Mouse (Mus musculus): ENCODE results near the gene Mccc1.

Gene Mccc1

GRCm38 (mm10) chr3:35963921-35964320, 36.6 kb downstream of the Mccc1 start:
- DNase-seq, result no peak

- DNase-seq, result no peak
Measured at GRCm38 (mm10) chr3:35963401-35963800, 37.1 kb downstream of the Mccc1 start.

GRCm38 (mm10) chr3:35962967-35963366, 37.5 kb downstream of the Mccc1 start:
- DNase-seq, result no peak

DNA sequence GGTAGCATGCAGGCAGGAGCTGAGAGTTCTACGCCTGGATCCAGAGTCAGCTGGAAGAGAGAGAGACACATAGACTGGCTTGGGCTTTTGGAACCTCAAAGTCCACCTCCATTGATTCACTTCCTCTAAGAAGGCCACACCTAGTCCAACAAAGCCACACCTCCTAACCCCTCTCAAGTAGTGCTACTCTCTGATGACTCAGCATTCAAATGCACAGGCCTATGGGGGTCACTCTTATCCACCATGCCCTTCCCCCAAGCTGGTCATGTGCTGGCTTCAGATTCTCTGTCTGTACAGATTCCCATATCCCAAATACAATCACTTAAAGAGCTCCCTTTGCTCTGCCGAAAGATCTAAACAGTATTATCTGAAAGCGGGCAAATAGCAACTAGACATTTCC, 43.2 kb downstream of the Mccc1 start:
- DNase-seq, result no peak

DNA sequence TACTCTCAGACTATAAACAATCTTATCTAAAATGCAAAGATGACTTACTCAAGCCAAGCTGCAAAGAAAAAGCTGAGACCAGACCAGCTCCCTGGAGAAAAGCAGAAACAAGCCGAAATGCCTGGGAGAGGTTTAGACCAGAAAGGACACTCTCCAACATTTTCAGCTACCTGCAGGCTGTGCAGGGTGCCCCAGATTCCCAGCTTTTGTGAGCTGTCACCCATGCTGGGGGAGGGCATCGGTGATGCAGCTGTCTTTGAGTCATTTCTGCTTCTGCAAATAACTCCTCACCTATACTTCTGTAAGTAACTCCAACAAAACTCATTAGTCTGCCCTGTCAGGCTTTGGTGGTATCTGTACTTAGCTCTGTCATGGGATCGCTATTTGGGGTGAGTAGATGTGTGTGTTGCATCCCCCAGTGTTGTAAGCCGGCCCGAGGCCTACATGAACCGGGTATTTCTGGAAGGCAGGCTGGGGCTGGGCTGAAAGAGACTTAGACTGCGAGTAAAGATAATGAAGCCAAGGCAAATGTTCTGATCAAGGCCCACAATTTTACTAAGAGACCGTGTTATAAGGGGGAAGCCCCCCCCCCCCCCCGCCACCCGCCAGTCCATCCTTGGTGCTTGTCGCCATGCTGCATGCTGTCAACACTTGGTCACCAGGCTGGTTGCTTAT, 45.4 kb downstream of the Mccc1 start:
- DNase-seq, result peak; percentile 21

DNA sequence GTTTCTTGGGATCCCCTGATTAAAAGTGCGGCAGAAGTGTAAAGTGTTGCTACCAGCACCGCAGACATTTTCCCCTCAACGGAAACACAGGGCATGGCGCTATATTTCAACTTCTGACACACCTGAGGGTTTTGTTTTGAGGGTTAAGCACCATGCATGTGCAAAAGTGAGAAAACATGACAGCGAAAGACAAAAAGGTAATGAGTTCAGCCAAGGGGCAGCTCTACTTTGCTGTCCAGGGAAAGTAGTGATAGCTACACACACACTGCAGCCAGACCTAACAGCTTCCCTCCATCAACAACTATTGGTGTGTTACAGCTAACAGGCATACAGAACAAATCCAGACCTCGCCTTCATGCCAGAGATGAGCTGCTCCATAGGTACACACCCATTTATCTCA, 46.7 kb downstream of the Mccc1 start:
- DNase-seq, result no peak

- DNase-seq, result no peak
Measured at GRCm38 (mm10) chr3:35953184-35953583, 47.3 kb downstream of the Mccc1 start.

- DNase-seq, result no peak
Measured at GRCm38 (mm10) chr3:35948197-35948596, 52.3 kb downstream of the Mccc1 start.

DNA sequence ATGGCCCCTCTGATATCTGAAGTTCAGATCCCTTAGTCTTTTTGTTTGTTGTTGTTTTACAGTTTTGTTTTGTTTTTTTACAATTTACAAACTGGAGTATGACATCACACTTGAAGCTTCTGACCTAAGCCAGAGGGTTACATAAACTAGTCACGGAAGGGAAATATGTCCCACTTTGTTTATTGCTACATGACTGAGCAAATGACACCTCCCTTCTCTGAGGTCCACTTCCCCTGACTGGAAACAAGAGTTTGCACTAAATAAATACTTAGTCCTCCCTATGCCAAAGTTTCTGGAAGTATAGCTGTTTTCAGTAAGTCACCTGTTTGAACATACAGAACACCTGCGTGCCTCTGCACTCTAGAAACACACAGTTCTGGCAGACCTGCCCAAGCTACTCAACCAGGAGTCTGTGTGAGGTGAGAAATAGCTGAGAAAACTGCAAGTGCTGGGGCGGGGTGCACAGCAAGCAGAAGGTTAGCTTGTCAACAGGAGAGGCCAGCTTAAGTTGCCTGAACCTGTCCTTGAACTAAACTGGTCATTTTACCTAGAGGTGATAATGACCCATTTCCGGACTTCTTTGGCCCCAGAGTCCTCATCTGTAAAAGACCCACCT, 59.9 kb downstream of the Mccc1 start:
- no peak for DNase-seq

GRCm38 (mm10) chr3:35940047-35940446, 60.4 kb downstream of the Mccc1 start:
- no peak for DNase-seq

- DNase-seq, result no peak
Measured at GRCm38 (mm10) chr3:35937345-35937744, 63.1 kb downstream of the Mccc1 start, which contains the start of gene Dcun1d1. Gene Dcun1d1 (minus strand): TSS chr3:35937445.

- peak; percentile 19 for DNase-seq
Measured at GRCm38 (mm10) chr3:35933405-35933777, 67.1 kb downstream of the Mccc1 start.

- peak; percentile 80 for DNase-seq
Measured at GRCm38 (mm10) chr3:35932735-35933404, 67.6 kb downstream of the Mccc1 start.

GRCm38 (mm10) chr3:35931896-35932727, 68.4 kb downstream of the Mccc1 start:
- peak; percentile 48 for DNase-seq

DNA sequence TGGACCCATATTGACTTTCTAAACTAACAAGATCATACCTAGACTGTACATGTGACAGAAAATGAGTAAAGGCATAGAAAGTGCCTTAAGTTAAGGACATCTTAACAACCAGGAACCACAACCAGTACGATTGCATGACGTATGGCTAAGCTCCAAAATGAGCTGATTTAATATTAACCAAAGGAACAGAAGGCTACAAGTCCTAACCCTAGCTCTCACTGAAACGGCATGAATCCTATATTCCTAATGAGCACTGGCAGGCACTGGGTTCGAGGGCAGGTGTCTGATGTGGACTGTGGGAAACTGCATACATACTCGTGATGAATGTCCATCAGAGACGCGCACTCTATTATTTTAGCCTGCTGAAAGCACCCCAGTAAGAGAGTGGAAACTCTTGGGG, 69.1 kb downstream of the Mccc1 start:
- DNase-seq, result no peak

- no peak for DNase-seq
Measured at GRCm38 (mm10) chr3:35929831-35930230, 70.6 kb downstream of the Mccc1 start.

- peak; percentile 24 for DNase-seq
Measured at GRCm38 (mm10) chr3:35929406-35929805, 71.1 kb downstream of the Mccc1 start.

DNA sequence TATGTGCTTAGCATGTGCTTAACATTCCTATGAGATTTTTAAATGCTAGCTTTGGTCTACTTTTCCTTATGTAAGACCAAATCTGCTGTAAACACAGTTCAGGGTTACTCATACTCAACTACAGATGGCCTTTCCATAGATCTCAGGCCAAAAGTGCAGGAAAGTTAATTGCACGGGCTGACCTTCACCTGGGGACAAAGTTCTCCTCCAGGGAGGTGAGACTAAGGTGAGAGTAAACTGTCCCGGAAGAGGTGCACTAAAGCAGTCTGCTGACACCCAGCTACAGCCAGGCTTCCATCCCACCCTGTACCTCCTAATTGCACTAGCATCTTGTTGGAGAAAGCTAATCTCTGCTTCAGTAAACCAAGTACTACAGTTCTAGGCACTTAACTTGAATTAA, 74.6 kb downstream of the Mccc1 start:
- no peak for DNase-seq

DNA sequence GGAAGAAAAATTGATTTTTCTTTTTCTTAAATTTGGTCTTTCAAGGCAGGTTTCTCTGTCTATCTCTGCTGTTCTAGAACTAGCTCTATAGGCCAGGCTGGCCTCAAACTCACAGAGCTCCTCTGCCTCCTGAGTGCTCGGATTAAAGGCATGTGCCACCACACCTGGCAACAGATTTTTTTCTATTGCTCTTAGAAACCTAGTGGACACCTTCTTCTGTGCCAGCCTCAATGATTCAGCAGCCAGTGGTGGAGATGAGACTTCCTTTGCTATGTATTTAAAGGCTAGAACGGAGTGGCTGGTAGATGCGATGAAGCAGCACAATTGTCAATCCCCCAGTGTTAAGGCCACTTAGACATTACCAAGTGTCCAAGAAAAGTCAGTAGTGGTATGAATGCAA, 76.5 kb downstream of the Mccc1 start:
- DNase-seq, result no peak

- no peak for DNase-seq
Measured at GRCm38 (mm10) chr3:35923495-35923894, 77.0 kb downstream of the Mccc1 start.

GRCm38 (mm10) chr3:35922522-35922921, 78.0 kb downstream of the Mccc1 start:
- no peak for DNase-seq

GRCm38 (mm10) chr3:35918229-35918628, 82.2 kb downstream of the Mccc1 start:
- DNase-seq, result no peak

Measured in right cerebral cortex, adult 18-20 months (tissue).